Mouse (Mus musculus): ENCODE measurements around the gene Higd1b.

DNA sequence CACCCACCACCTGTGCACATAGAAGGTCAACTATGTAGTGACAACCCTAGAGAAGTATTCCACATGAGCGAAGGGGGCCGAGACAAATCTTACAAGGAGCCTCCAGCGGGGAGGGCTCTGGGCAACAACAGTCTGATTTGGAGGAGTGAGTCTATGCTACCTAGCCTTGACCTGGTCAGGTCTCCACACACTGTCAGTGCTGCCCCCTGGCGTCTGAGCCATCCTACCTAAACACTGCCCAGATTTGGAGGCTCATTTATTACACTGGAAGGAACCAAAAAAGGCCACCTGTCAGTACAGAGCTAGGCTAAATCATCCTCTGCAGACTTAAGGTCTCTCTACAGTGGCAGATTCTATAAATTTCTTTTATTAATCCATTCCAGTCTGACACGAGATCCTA is 16.2 kb downstream of the Higd1b start:
- TF ChIP-seq CTCF (IDR thresholded peaks at IDR 0.05; ENCODE audit: control insufficient read depth, insufficient read depth, insufficient replicate concordance, low read depth, low read length) (peak; percentile 36; the same call in 1 of the 2 replicates), POLR2A (IDR thresholded peaks at IDR 0.05; ENCODE audit: control insufficient read depth, low read depth, low read length) (no peak)

Measured in testis, adult 2 months (tissue).